Mouse (Mus musculus) G1E (cell line): ENCODE results near the gene Fads6. TPM values are rescaled to one million over a fixed set of nuclear protein-coding genes. Genes with fewer than 3 reads are reported as not detected.

ENCODE experiments used
- ATAC-seq: 2 replicates; pipeline ENCODE4 v1.8.0; 2016; ENCODE audit warnings: mild to moderate bottlenecking; ENCODE audit not compliant: insufficient number of reproducible peaks, poor library complexity, low FRiP score, severe bottlenecking; ENCODE audit errors: extremely low read depth
- DNase-seq: peaks from one replicate; pipeline ENCODE4 v3.0.0; 2012; ENCODE audit warnings: low spot score
- H3K27me3 ChIP-seq: 2 replicates; pipeline ENCODE4 v1.6.1; 2012; ENCODE audit warnings: mild to moderate bottlenecking, low read length, inconsistent platforms; ENCODE audit not compliant: insufficient read depth
- H3K36me3 ChIP-seq: replicated peaks from 2 replicates; pipeline ENCODE3; 2012; ENCODE audit warnings: mild to moderate bottlenecking, inconsistent platforms
- H3K4me1 ChIP-seq: 2 replicates; pipeline ENCODE4 v1.6.1; 2012; ENCODE audit warnings: low read depth, low read length, inconsistent platforms, mixed read lengths; ENCODE audit not compliant: insufficient read depth
- H3K4me3 ChIP-seq: 2 replicates; pipeline ENCODE4 v1.5.1; 2012; ENCODE audit warnings: low read depth, mild to moderate bottlenecking, inconsistent platforms, low read length, moderate library complexity, mixed read lengths
- H3K9me3 ChIP-seq: replicated peaks from 2 replicates; pipeline ENCODE4 v1.6.1; 2012; ENCODE audit warnings: inconsistent platforms
- CTCF ChIP-seq: IDR thresholded peaks from 2 replicates; pipeline ENCODE4 v1.5.1; 2012; ENCODE audit warnings: low read depth, low read length, inconsistent platforms, mixed read lengths
- GATA1 ChIP-seq: IDR thresholded peaks from 2 replicates; pipeline ENCODE4 v1.6.1; 2012; ENCODE audit warnings: borderline replicate concordance, low read length, inconsistent platforms, mixed read lengths
- GATA2 ChIP-seq: IDR thresholded peaks from 2 replicates; pipeline ENCODE4 v1.6.1; 2012; ENCODE audit warnings: low read depth, low read length, inconsistent platforms, borderline replicate concordance
- POLR2AphosphoS5 ChIP-seq: IDR thresholded peaks from 2 replicates; pipeline ENCODE4 v1.6.1; 2012; ENCODE audit warnings: low read depth, low read length, inconsistent platforms; ENCODE audit not compliant: insufficient replicate concordance
- TAL1 ChIP-seq: conservative IDR thresholded peaks from 2 replicates; pipeline ENCODE4 v1.6.1; 2012; ENCODE audit warnings: low read depth, low read length, inconsistent platforms, mixed read lengths
- polyA plus RNA-seq: library from polyadenylated mRNA; stranded (reverse); fragments of >175 nt; gene quantifications from 2 replicates; pipeline ENCODE4 v1.2.3, GENCODE M21; 2012
- total RNA-seq, 2 experiments: library from RNA; stranded (forward) in 1 of 2; stranded (reverse) in 1 of 2; fragments of 200-1000 nt in 1 of 2; fragments of >200 nt in 1 of 2; fragmentation: Nextera tagmentation in 1 of 2; gene quantifications; 2 replicates each; pipeline ENCODE4 v1.2.3; 2014 to 2017

Fads6 gene
- total and polyA plus RNA-seq, 3 experiments, result 0.38 TPM; not detected in 2

- Histone ChIP-seq H3K36me3 (no peaks in the 10 kb centered on the region), H3K27me3 (peaks cover 40% of the 10 kb centered on the region), H3K4me1 (peaks cover 4% of the 10 kb centered on the region; the same call in 1 of the 2 replicates), H3K4me3 (no peak overlapping the region), H3K9me3 (0 out of 2 replicates have a peak, but pooled peaks cover 2% of the 10 kb centered on the region)
- no peak for TF ChIP-seq POLR2AphosphoS5
- no peak for TF ChIP-seq GATA2
- ATAC-seq (no peak), DNase-seq (no peak)
These were observed 1.5 kb downstream of the Fads6 start for GRCm38 (mm10) chr11:115295939-115296338.

- ATAC-seq (no peak), DNase-seq (no peak)
- Histone ChIP-seq H3K36me3 (no peaks in the 10 kb centered on the region), H3K27me3 (peaks cover 41% of the 10 kb centered on the region), H3K9me3 (no peaks in the 10 kb centered on the region), H3K4me1 (peaks cover 4% of the 10 kb centered on the region; the same call in 1 of the 2 replicates), H3K4me3 (no peak overlapping the region)
- no peak for TF ChIP-seq CTCF
These were observed 4.7 kb downstream of the Fads6 start for GRCm38 (mm10) chr11:115292631-115293375.

DNA sequence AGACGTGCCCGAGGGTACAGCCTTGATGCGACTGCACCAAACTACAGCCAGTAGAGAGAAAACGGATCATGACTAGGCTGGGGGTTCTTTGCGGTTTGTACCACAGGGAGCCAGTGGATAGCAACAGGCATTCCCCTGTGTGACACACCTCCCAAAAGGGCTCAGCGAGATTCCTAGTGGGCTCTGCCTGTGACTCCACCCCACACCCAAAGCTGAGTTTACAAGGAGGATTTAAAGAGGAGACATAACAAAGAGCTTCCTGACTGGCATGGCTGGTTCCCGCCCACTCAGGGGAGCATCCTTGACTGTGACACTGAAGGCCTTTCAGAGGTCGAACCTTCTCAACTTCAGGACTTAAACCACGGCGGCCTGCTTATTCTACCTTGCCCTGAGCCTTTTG, 6.0 kb downstream of the Fads6 start:
- ATAC-seq, result no peak
- Histone ChIP-seq H3K4me3 (no peak overlapping the region), H3K4me1 (no peaks in the 10 kb centered on the region), H3K27me3 (peaks cover 29% of the 10 kb centered on the region), H3K36me3 (no peaks in the 10 kb centered on the region), H3K9me3 (no peaks in the 10 kb centered on the region)
- DNase-seq, result no peak
- no peak for TF ChIP-seq TAL1

GRCm38 (mm10) chr11:115290919-115291318, 6.5 kb downstream of the Fads6 start:
- no peak for TF ChIP-seq CTCF
- TF ChIP-seq GATA1, result no peak
- no peak for TF ChIP-seq GATA2
- TF ChIP-seq TAL1, result no peak
- TF ChIP-seq POLR2AphosphoS5, result no peak
- H3K27me3 ChIP-seq, result peaks cover 29% of the 10 kb centered on the region

GRCm38 (mm10) chr11:115290314-115290713, 7.1 kb downstream of the Fads6 start:
- Histone ChIP-seq H3K9me3 (no peaks in the 10 kb centered on the region), H3K36me3 (no peaks in the 10 kb centered on the region), H3K4me3 (no peak overlapping the region), H3K27me3 (peaks cover 26% of the 10 kb centered on the region), H3K4me1 (no peaks in the 10 kb centered on the region)
- ATAC-seq (no peak), DNase-seq (no peak)
- no peak for TF ChIP-seq CTCF
- TF ChIP-seq TAL1, result no peak
- no peak for TF ChIP-seq GATA2
- no peak for TF ChIP-seq POLR2AphosphoS5
- no peak for TF ChIP-seq GATA1

More at GRCm38 (mm10) chr11:115290919-115291318, 6.5 kb downstream of the Fads6 start:
- H3K4me3 ChIP-seq, result no peak overlapping the region
- no peak for ATAC-seq
- H3K9me3 ChIP-seq, result no peaks in the 10 kb centered on the region
- H3K4me1 ChIP-seq, result no peaks in the 10 kb centered on the region
- H3K36me3 ChIP-seq, result no peaks in the 10 kb centered on the region
- DNase-seq, result no peak

GRCm38 (mm10) chr11:115289885-115290284, 7.6 kb downstream of the Fads6 start:
- no peaks in the 10 kb centered on the region for H3K4me1 ChIP-seq
- H3K36me3 ChIP-seq, result no peaks in the 10 kb centered on the region
- no peak for TF ChIP-seq GATA2
- H3K27me3 ChIP-seq, result peaks cover 26% of the 10 kb centered on the region
- no peaks in the 10 kb centered on the region for H3K9me3 ChIP-seq
- ATAC-seq (no peak), DNase-seq (no peak)
- H3K4me3 ChIP-seq, result no peak overlapping the region

- TF ChIP-seq GATA2 (no peak), GATA1 (no peak), POLR2AphosphoS5 (no peak)
- DNase-seq (no peak), ATAC-seq (no peak)
- H3K4me1 ChIP-seq, result no peaks in the 10 kb centered on the region
- H3K9me3 ChIP-seq, result no peaks in the 10 kb centered on the region
- no peak overlapping the region for H3K4me3 ChIP-seq
- peaks cover 39% of the 10 kb centered on the region for H3K27me3 ChIP-seq
- H3K36me3 ChIP-seq, result no peaks in the 10 kb centered on the region
These were observed 9.2 kb downstream of the Fads6 start for GRCm38 (mm10) chr11:115288305-115288704.
